Mouse (Mus musculus) gastrocnemius, postnatal 14 days (tissue): Measurements from ENCODE around the gene Trmt112. TPM values are rescaled to one million over a fixed set of nuclear protein-coding genes. Genes with fewer than 3 reads are reported as not detected.
"Not testable (repeated sequence)": the region's sequence is repeated elsewhere in the genome, so short reads cannot be mapped to it uniquely, and the experiment has no call there.

Source experiments
- DNase-seq: peaks from one replicate; pipeline ENCODE4 v3.0.0; 2021; ENCODE audit warnings: mixed read lengths
- intact Hi-C: fragments of 180-260 bp; cut with DNase I; formaldehyde crosslinking; loops from one replicate; pipeline ENCODE4 v1.15.1; 2025; ENCODE audit warnings: low total_unique reads
- long read RNA-seq, 2 experiments: library from polyadenylated mRNA; stranded (forward); transcript quantifications; one replicate each; pipeline ENCODE4 v2.0.0; 2021
- total RNA-seq, 2 experiments: library from RNA; stranded (reverse); gene quantifications; 2 replicates each; pipeline ENCODE4 v1.2.3; 2021

The Trmt112 gene
- 10 to 100 TPM; 34.6 to 38.9 TPM for total RNA-seq
- long read RNA-seq, experiment 1, transcript Trmt112-202 (4 exons, 985 nt), result major isoform, 17 of 19 reads
- long read RNA-seq, experiment 1, partial matches to known transcripts, result 0 of 19 reads
- long read RNA-seq, experiment 1, other reads (novel, unspliced or antisense), result 1 of 19 reads
- long read RNA-seq, experiment 2, transcript Trmt112-202 (4 exons, 985 nt), result major isoform, 30 of 31 reads
- long read RNA-seq, experiment 2, partial matches to known transcripts, result 0 of 31 reads
- long read RNA-seq, experiment 2, other reads (novel, unspliced or antisense), result 0 of 31 reads

DNA sequence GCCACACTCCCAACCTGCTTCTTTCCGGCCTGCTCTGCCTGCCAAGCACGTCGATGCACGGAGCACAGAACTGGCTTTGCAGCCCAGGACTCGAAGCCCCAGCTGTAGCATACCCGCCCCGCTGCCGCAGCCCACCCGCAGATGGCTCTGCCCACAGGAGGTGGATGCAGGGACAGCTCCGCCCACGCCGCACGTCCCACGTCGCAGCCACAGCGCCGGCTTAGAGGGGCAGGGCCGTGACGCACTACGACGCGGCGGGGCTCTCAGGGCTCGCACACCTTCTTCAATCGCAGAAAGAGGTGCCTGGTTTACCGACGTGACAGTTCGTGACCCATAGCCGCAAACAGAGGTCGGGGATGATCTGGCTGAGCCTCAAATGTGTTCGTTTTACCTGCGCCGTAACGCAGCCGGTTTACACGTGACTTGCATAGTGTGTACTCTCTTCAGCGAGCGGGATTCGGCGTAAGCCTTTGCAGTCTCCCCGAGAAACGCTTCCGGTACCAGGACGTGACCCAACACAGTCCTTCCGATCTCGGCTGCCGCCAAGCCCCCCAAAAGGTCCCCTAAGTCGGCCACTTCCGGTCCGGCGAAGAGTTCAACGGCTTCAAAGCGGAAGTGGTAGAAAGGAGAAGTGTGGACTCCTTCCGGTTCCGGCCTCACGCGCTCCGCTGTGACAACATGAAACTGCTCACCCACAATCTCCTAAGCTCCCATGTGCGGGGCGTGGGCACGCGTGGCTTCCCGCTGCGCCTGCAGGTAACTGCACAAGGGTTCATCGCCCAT is at the start of gene Trmt112, which contains the start of gene Prdx5:
Gene Trmt112, plus strand, starts transcription at position 192 of the 783 bp plus-strand sequence.
Gene Prdx5, minus strand, starts transcription at position 600 of the 783 bp plus-strand sequence.
- intact Hi-C loops, result no loop called here
- DNase-seq, result peak; percentile 91

DNA sequence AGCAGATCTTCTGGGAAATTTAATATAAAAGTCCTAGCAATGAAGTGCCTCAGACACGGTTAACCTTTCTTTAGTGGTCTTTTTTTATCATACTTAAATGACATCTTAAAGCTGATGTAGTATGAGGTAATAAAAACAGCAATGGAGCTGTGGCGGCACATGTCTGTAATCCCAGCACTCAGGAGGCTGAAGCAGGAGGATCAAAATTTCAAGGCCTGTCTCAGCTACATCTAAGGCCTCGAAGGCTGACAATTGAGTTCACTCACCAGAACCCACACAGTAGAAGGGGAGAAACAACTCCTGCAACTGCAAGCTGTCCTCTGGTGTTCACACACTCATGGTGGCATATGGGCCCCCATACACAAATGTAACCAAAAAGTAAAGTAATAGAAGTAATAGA is 49.5 kb upstream of the Trmt112 start:
- intact Hi-C loops, result no loop called here
- DNase-seq, result no peak

DNA sequence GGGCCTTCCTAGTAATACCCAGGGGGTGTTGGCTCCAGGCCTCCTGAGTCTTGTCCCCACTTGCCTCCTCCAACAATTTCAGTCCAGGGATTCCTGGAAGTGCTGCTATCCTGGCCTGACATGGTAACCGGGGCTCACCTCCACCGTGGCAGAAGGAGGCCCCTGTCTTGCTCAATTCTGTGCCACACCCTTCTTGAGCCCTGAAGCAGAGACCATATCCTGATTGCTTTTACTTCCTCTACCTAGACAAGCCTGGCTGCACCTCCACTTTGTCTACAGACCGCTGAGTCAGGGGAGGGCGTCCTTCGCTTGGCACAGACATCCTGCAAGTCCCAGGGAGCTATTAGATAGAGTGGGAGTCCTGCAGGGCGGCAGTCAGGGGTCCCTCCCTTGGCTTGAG is 48.8 kb upstream of the Trmt112 start:
- intact Hi-C loops, result no loop called here
- DNase-seq, result no peak

DNA sequence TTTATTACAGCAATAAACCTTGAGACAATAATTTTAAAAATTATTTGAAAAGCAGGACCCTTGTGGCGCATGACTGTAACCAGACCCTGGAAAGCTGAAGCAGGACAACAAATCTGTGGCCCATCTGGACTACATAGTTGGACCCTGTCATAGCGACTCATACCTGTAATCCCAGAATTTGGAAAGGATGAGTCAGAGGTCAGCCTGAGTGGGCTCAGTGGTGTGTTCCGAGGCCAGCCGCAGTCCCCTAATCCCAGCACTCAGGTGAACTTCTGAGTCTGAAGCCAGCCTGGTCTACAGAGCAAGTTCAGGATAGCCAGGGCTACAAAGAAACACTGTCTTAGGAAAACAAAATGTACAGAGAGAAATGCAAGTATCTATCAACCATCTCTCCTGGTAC is 48.0 kb upstream of the Trmt112 start:
- intact Hi-C loops, result no loop called here
- DNase-seq, result no peak

DNA sequence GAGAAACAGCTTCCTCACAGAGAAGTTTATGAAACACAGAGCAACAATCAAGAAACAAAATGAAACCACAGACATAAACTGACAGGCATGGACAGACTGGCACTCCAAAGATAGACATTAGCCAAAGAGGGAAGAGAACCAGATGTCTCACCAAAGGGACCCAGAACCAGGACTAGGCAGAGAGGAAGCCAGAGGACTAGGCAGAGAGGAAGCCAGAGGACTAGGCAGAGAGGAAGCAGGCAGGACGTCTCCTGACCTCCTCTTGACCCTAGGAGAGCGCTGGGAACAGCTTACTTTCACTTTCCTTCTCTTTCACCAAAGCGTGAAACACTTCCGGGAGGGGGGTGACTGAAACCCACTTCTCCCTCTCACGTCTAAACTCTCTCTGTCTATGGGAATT is 40.1 kb upstream of the Trmt112 start:
- no peak for DNase-seq
- intact Hi-C loops, result no loop called here

DNA sequence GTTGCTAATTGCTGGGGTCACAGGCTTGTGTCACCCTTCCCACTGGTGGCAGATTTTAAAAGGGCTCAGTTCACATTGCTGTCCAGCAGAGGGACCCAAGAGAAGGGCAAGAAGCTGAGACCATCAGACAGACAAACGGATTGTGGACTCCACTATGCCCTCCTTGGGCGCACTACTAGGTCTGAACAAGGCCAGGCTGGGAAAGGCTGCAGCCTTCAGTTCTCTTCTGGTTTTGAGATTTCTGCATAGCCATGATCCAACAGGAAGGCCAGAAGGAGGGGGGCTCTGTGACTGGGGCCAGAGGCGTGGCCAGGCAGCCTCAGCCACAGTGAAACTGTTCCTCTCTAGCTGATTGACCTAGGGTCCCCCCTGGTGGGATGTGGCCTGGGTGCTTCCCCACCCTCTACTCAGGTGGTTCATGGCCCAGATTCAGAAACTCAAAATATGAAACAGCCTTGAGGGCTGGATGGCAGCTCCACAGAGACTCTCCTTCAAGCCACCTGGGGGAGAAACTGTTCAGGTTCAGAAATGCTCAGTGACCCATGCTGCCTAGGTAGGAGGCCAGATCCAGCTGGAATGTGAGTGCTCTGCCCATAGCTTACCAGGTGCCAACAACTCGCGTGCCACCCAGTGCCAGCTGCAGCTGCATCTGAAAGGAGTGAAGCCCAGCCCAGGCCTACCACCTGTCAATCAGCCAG is 37.8 kb upstream of the Trmt112 start:
- intact Hi-C loops, result no loop called here
- no peak for DNase-seq

DNA sequence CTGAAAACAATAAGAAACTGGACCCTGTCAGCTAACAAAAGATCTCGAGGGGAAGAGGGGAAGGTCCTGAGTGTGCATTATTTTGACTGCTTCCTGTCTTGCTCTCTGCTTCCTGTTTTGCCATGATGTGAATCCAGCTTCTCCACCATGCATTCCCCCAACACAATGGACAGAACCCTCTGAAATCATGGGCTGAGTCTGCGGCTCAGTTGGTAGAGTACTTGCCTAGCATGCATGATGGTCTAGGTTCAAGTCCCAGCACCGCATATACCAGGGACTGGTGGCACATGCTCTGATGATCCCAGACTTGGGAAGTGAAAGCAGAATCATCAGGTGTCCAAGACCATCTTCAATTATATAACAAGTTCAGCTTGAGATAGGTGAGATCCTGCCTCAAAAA is 36.8 kb upstream of the Trmt112 start:
- no peak for DNase-seq

DNA sequence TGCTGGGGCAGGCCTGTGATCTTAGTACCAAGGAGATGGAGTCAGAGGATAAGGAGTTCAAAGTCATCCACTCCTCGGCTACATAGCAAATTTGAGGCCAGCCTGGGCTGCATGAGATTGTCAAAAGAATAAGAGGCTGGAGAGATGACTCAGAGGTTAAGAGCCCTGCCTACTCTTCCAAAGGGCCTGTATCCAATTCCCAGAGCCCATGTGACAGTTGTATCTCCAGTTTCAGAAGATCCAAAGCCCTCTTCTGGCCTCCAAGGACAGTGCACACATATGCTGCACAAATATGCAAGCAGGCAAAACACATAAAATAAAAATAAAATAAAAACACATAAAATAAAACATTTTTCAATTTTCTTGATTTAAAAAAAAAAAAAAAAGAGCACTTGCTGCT is 35.2 kb upstream of the Trmt112 start:
- intact Hi-C loops, result no loop called here
- no peak for DNase-seq

More for the DNA sequence above, 36.8 kb upstream of the Trmt112 start:
- intact Hi-C loops, result no loop called here

DNA sequence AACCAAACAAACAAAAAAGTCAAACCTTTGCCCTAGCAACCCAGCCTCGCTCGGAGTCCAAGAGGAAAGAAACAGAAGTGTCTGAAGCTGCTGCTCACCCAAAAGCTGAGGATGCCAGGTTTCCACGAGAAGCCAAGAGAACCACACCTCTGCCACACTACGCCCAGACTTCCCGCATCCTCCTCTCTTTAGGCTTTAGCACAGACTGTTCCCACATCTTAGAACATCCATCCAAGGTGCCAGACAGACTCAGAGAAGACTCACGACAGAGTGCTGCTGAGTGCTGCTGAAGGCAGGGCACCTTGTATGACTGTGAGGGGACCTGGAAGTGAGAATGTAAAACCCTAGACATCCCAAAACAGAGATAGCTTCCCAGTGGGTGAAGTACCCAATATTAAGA is 33.7 kb upstream of the Trmt112 start:
- intact Hi-C loops, result no loop called here
- DNase-seq, result no peak

DNA sequence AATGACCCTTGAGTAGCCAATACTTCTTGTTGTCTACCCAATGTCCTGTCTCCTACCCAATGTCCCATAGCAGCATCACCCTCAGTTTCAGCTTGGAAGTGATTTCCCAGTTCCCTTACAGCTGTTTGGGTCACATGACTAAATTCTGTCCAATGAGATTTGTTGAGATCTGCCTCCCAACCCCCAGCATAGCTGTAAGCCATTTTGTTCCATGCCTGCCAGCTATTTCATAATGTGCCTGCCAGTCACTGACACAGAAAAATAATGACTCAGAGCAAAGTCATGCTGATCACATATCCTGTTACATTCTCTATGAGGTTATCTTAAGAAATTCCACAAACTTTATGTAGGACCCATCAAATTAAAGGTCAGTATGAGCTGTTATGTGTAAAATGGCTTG is 32.7 kb upstream of the Trmt112 start:
- no peak for DNase-seq
- intact Hi-C loops, result no loop called here

DNA sequence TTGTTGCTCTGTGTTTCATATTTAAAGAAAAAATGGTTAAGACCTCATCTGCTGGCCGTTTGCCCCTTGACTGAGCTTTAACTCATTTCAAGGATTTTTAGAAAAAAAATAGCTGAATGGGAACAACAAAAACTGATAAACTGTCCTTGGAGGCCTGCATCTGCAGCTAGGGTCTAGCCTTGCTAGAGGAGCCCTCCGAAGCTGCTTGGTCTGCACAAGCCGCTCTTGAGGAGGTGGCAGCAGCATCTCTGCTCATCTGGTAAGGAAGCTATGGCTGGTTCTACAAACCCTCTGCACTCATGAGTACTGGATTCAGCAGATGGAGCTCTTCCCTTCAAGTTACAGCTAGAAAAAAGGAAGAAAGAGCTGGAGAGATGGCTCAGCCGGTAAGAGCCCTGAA is 31.5 kb upstream of the Trmt112 start:
- intact Hi-C loops, result no loop called here
- no peak for DNase-seq

DNA sequence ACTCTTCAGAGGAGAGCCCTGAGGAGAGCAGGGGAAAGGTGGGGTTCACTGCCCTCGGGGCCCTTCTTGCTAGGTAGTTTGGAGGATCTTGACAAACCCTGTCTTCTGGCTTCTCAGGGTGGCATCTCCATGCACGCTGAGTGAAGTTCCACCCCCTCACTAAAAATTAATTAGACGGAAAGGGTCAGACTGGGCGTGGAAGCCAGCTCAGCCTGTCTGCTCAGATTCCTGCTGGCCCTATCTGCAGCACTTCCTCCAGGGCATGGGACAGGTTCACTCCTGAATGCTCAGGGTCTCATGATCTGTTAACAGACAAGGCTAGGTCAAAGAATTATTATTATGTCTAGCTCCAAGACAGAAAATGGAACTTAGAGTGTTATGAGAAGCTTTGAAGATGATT is 17.0 kb upstream of the Trmt112 start:
- intact Hi-C loops, result no loop called here
- no peak for DNase-seq

DNA sequence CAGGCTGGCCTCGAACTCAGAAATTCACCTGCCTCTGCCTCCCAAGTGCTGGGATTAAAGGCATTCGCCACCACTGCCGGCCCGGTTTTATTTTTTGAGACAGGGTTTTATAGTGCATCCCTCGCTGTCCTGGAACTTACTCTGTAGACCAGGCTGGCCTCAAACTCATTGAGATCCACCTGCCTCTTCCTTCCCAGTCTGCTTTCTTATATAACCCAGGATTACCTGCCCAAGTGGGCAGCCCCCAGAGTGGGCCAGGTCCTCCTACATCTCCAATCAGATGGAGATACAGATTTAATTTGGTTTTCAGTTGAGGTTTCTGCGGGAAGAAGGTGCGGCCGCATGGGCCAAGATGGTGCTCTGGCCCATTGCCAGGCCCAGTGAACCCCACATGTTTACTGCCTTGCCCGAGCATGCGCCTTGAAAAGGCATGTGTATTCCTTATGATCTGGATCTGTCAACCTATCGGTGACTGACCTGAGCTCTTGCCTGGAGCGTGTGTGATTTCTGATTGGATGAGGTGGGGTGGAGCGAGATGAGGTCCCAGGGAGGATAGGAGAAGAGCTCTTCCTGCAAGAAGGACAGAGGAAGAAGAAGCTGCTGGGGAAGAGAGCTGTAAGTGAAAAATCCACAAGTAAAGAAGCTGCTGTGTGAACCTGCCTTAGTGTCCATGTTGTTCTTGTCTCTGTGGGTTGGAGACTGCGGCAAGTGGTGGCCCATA is 15.6 kb upstream of the Trmt112 start:
- intact Hi-C loops, result no loop called here
- DNase-seq, result no peak

DNA sequence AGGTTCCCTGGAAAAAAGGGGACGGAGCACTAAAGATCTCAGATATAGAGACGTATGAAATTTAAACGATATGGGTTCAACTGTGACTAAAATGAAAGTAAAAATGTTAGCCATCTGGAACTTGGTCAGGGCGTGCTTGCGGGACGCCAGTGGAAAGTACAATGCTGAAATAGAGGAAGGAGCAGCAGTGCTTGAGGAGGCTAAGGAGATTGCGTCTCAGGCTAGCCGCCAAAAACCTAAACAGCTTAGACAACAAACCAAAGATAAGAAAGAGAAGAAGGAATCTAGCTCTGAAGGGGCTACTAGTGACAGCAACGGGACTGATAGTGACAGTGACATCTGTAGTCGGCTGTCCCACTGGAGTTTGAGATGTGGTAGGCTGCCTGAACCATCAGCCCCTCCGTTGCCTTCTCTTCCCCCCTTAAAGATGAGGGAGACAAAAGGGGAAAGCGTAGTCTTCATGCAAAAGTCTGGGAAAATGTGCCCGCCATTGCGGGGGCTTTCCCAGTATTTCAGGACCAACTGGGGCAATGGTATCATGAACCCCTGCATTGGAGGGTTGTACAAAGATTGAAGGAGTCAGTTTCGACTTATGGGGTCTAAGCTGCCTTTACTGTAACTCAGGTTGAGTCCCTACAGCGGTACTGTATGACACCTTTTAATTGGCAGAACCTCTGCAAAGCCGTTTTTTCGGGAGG is 13.7 kb upstream of the Trmt112 start:
- intact Hi-C loops, DNase-seq: not testable (repeated sequence)

DNA sequence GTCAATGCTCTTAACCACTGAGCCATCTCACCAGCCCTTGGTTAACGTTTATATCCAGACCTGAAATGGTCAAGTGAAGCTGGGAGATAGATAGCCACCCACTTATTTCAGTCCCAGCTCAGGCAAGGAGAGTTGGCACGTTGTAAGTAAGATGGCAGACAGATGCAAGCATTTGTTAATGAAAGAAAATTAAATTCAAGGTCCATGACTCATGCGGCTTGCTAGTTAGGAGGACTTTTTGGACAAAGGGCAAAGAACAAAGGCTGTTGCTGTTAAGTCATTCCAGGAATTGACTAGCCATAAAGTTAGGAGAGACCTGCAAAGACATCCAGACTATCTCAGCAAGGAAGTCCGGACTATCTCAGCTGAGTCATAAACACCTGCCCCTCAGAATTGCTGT is 9.9 kb upstream of the Trmt112 start:
- intact Hi-C loops, result no loop called here
- DNase-seq, result no peak

DNA sequence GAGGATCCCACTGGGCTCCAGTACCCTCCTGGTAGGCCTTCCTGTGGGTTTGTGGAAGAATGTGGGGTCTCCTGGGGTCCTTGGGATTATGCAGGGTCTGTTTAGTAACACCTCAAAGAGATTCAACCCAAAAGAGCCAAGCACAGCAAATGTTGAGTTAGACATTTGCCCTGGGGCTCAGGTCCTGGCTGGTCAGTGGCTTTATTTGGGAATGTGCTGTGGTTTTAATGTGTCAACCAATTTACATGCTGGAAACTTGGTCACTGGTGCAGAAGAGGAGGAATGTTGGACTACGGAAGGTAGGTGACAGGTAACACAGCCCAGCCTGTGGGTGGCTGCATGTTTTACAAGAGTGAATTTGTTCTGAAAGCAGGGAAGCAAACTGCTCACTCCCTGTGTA is 6.5 kb upstream of the Trmt112 start:
- intact Hi-C loops, result no loop called here
- no peak for DNase-seq

DNA sequence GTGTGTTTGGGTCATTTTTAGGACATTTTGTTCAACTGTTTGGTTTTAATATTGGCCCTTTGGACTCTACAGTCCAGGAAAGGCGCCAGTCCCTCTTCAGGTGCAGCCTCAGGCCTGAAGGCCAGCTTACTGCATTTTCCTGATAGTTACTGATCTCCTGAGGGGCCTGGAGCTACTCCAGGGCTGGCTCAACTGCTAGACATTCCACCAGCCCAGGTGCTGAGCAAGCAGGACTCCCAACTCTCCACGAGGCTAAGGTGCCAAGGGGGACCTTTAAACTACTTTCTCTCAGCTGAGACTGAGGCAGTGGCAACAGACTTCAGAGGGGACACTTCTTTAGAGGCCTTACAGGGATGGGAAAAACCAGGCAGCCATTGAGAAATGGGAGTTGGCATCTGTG is 4.7 kb upstream of the Trmt112 start:
- no peak for DNase-seq
- intact Hi-C loops, result no loop called here

DNA sequence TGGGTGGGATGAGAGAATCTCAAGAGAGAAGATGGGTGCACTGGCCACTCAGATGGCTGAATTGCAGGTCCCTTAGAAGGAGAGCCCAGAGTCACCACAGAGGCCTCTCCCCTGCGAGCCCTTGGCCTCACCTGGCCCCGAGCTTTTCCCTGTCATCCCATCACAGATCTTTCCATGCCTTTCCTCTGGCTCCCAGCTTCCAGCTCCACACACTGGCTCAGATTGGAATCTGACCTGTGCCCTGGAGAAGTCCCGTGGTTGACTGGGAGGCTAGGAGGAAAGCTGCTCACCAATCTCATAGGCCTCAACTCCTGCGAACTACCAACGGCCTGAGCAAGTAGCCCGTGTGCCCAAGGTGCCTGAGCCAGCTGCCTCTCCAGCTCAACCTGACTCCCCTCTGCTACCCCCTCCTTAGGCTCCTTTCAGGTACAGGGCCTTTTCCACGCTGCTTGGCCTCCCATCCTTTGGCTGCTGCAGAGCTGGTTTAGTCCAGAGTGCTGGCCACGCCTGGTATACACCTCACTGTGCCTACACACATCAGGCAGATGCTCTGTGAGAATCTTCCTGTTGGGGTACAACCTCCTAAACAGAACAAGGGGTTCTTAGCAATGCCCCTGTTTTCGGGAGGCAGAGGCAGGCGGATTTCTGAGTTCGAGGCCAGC is 3.9 kb upstream of the Trmt112 start:
- no peak for DNase-seq

DNA sequence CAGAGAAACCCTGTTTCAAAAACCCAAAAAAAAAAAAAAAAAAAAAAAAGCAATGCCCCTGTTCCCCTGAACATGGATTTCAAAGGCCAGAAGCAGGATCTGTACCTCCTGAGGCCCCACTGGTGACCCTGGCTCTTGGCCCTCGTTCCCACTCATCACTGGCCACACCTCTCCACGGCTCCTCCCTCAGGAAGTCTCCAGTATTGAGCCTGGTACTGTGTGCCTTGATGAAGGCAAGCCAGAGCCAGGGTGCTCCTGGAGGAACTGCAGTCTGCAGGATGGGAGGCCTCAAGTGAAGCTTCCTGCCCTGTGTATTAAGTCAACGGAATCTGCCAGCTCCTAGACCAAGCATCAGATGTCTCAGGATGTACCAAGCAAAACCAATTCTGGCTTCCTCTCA is 3.3 kb upstream of the Trmt112 start:
- DNase-seq, result no peak
- intact Hi-C loops, result no loop called here

More for the DNA sequence above, 3.9 kb upstream of the Trmt112 start:
- intact Hi-C loops, result no loop called here
